Mouse (Mus musculus) ovary, postnatal 36 days (tissue): ENCODE results near the gene Arsg.

Source experiments
- DNase-seq: peaks from one replicate; pipeline ENCODE4 v3.0.0; 2022; ENCODE audit warnings: low spot score, mixed read lengths

Arsg gene

DNA sequence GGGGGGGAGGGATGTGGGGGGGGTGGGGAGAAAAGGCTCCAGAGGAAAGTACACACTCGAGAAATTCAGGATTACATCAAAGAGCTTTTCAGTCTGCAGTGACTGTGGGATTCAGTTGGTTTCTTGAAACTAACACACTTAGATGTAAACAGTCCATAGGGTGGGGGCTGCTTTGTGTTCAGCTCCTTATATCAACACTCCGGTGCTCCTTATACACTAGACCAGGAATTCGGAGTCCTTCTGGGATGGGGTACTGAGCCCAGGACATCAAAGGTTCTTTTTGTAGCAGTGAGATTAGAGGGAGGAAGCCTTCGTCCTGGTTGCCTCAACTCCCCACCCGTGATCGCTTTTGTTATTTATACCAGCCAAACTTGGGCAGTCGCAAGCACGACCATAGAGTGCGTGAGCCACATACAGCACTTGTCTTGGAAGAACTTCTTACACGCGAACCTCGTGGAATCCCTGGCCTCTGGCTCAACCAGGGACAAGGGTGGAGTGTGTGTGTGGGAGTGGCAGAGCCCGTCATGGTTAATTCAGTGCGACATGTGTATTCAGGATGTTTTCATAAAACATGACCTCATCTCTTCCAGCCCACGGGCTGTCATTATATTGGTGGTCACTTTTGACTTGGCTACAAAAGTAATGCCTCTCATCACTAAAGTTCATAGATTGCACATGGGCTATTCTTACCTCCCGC, 73.3 kb downstream of the Arsg start:
- no peak for DNase-seq

- no peak for DNase-seq
Measured at GRCm38 (mm10) chr11:109547652-109548051, 74.5 kb downstream of the Arsg start.

- no peak for DNase-seq
Measured at GRCm38 (mm10) chr11:109549599-109550290, 76.6 kb downstream of the Arsg start.

GRCm38 (mm10) chr11:109553921-109554320, 80.7 kb downstream of the Arsg start:
- no peak for DNase-seq

GRCm38 (mm10) chr11:109554443-109554842, 81.3 kb downstream of the Arsg start:
- no peak for DNase-seq

DNA sequence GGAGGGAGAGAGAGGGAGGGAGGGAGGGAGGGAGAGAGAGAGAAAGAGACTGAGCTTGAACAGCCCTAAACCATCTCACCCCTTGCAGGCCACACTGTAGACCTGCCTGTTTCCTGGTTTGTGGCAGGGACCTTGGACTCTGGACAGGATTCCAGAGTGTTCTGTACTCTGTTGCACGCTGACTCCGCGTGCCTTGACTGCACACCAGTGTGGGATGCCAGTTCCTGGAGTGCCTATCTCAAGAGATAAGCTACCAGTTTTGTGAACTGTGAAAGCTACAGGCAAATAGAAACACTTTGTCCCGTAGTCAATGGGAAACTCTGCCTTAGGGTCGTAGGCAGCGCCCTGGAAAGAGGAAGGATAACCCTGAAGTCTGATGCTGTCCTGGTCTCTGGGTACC, 83.0 kb downstream of the Arsg start:
- DNase-seq, result no peak

DNA sequence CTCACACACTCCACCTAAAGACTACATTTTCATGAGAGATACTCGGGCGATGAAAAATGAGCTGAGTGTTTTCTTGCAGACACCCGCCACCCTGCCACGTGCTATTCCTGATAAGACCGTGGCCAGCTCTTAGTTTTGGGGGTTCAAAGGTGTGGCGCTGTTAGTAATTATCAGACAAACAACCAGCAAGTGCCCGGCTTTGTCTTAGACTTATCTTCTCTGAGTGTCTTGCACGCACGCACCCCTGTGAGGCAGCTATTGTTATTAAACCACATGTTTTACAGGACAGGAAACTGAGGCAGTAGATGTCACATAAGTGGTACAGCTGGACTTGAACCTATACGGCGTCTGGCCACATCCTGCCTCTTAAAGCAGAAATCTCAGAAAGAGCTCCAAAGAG, 84.2 kb downstream of the Arsg start:
- no peak for DNase-seq

- DNase-seq, result no peak
Measured at GRCm38 (mm10) chr11:109559241-109559640, 86.1 kb downstream of the Arsg start.

GRCm38 (mm10) chr11:109560793-109561257, 87.7 kb downstream of the Arsg start:
- no peak for DNase-seq

GRCm38 (mm10) chr11:109561445-109561844, 88.3 kb downstream of the Arsg start:
- no peak for DNase-seq

DNA sequence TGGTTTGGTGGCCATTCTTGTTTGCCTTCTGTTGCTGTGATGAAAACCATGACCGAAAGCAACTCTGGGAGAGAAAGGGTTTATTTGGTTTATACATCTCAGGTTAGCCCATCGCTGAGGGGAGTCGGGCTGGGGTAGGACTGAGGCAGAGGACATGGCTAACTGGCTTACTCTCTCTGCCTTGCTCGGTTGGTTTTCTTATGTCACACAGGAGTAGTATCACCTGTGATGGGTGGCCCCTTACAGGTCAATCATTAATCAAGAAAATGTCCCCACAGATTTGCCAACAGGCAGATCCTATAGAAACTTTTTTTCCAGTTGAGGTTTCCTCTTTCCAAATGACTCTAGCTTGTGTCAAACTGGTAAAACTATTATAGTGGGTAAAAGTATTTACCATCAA, 90.5 kb downstream of the Arsg start:
- DNase-seq, result no peak

DNA sequence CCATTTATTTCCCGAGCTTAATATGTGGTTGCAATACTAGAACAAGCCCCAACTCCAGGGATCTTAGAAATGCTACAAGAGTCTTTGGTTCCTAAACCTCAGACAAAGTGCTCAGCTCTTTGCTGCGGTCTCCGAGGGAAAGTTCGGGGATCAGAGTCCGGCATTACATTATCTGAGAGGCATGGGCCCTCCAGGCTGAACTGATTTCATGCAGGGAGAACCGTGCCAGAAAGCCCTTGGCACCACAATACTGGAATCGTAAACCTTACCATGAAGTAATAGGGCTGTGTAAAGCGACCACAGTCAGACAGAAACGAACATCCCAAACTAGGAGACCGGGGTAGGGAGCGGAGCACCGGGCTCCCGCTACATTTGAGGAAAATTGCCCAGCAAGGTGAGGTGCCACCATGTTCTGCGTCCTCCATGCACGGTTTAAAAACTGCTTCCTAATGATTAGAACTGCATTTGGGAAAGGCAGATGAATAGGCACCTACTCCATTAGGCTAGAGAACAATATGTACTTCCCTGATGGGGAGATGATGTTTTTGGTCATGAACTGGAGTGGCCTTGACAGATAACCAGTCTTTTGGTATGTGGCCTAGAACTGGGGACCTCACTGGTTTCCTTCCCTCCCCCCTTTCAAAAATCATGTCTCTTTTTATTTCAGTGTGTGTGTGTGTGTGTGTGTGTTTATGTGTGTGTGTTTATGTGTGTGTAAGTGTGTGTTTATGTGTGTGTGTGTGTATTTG, 91.5 kb downstream of the Arsg start:
- DNase-seq, result no peak

DNA sequence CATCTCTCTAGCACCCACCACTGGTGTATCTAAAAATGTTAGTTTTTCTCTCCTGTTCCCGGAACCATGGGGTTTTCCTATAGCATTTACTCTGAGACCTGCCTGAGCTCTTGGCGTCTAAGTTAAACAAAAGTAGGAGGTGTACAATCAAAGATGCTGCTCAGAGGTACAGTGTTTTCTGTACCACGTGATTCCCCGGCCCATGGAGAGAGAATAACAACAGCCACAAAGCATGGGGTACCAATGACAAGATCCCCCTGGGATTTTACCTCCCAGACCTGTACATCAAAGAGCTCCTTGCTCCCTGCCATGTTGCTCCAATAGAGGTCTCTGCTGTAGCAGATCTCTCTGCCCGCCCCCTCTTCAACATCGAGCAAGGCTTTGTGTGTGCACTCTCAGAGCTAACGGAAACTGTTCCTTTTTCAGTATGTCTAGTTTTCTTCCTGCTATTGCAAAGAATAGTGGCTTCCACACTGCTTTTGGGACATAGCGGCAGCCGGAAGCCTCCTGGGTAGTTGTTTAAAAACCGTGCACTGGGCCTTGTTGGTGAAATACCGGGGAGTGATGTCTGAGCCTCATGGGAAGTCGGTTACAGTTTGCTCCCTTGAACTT, 95.9 kb downstream of the Arsg start:
- no peak for DNase-seq

GRCm38 (mm10) chr11:109569809-109570208, 96.6 kb downstream of the Arsg start:
- no peak for DNase-seq

- no peak for DNase-seq
Measured at GRCm38 (mm10) chr11:109572051-109572450, 98.9 kb downstream of the Arsg start.

DNA sequence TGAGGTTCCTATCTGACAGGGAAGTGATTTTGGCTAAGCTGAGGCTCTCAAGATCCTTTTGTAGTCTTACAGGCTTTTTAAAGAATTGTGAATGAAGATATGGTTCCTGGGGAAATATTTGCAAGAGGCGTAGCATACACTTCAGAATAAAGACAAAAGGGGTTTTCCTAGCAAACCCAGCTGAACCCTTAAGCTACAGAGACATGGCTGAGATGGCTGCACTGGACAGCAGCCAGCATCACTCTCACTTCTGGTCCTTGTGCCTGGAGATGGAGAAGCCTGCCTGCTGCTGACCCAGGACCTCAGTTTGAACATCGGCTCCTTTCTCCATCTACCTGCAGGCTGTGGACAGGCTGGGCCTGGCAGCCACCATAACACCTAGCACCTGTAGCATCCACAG, 101.4 kb downstream of the Arsg start:
- no peak for DNase-seq

DNA sequence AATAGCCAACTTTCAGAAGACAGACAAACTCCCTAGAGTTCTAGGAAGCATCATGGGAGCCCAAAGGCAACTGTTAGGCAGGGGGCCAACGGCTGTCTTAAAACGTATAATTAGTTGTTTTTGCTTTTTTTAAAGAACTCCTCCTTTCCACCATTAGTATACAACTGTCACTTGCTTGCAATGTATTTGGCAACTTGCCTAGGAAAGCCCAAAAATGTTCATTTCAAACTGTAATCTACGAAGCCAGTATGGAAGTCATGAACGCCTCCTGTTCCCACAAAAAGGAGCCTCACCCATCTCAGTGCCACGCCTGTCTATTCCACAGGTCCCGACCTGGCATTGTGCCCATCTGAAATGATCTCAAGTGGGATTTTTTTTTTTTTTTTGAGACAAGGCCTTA, 102.7 kb downstream of the Arsg start:
- DNase-seq, result no peak

DNA sequence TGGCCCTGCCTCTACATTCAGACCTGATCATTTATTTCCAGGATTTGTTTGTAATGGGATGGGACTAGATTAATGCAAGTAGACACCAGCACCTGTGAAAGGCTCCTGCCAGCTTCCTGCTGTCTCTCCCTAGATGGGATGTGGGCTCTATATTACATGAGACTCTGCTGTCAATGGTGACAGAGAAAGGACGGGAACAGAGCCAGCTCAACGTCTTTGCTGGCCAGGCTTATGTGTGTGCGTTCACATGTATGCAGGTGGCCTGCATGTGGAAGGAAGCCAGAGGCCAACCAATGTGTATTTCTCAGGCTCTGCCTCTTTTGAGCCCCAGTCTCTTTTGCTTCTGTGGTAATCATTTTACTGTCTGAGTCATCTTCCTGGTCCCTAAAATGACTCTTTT, 105.4 kb downstream of the Arsg start:
- no peak for DNase-seq

DNA sequence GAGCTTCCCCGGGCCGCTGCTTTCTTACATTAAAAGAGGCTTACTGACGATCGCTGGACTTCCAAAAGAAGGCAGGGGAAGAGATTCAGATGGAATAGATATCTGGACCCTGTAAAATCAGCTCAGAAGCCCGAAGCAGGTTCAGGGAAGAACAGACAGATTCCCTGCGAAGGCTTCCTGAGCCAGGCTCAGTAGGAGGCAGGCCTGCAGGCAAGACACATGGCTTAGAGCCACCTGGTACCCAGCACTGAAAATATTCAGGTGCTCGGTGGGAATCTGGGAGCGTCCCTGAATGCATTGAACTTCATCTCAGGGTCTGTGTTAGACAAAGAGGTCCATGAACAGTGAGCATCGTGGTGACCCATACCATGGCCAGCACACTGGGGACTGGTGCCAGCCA, 106.8 kb downstream of the Arsg start:
- DNase-seq, result no peak

GRCm38 (mm10) chr11:109583986-109584385, 110.8 kb downstream of the Arsg start:
- no peak for DNase-seq

DNA sequence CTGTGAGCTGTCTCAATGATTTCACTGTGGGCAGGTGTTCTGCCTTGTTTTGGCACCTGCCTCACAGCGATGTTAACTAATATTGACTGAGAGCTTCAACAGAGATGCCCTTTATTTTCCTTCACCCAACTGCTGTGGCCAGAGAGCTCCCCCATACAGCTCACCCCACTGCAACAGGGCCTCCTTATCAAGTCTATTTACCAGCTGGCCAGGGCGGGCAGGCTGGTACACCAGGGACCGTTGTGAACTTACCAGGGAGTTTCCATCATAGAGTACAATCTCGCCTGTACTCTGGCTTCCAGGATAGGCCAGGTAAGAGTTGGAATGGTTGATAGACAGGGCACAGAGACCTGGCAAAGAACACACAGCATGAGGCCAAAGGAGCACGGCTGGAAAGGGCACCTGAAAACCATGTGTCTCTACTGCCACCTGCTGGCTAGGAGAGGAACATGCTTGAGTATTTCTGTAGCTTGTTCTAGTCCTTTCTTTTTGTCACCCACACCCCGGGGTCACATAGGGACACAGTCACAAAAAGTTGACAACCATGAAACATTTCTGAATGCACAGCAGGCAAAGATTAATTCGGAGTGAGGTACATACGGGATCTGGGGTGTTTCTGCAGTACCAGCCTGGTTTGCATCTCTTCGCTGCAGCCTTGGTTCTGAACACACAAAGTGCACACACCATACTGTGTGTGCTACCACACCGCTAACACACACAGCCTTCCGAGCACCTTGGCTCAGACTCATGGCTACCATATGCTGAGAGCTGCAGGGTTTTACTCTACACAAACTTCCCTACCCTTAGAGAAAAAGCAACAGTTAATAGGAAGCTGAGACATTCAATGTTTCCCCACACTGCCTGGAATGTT, 111.9 kb downstream of the Arsg start:
- peak; percentile 46 for DNase-seq

DNA sequence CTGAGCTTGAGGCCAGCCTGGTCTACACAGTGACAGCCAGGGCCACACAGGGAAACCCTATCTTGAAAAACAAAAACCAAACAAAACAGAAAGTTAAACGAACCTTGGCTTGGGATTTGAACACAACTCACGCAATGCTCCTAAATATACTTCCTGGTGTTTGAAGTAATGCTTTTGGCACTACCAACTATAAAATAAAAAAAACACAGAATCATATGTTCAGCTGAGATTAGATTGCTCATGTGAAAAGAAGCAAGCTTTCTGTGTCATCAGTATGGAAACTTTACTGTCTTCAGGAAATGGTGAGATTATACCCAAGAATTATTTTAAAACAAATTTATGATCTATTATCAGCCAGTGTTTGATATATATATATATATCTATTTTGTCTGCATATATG, 113.2 kb downstream of the Arsg start:
- DNase-seq, result no peak
